Mouse (Mus musculus): Measurements from ENCODE around the gene Ccdc114. TPM values are rescaled to one million over a fixed set of nuclear protein-coding genes. Genes with fewer than 3 reads are reported as not detected.

Ccdc114 gene
- polyA plus RNA-seq, 1 experiment from 2014 or later, result 2.7 TPM

GRCm38 (mm10) chr7:45986893-45987292 lies 63.0 kb downstream of the Ccdc114 start:
- ATAC-seq, result no peak
- Histone ChIP-seq H3K27ac (ENCODE audit: low read depth, low read length) (no peak overlapping the region), H3K4me1 (ENCODE audit: control insufficient read depth, insufficient read depth, low read length) (no peaks in the 10 kb centered on the region), H3K9ac (ENCODE audit: low read length) (no peak overlapping the region), H3K27me3 (replicated peaks; ENCODE audit: control insufficient read depth, insufficient read depth, low read length) (no peaks in the 10 kb centered on the region), H3K4me3 (ENCODE audit: low read depth, low read length) (no peak overlapping the region), H3K9me3 (replicated peaks; ENCODE audit: control insufficient read depth, low read length) (no peaks in the 10 kb centered on the region), H3K36me3 (ENCODE audit: control insufficient read depth, insufficient read depth, low read length) (no peaks in the 10 kb centered on the region), H3K4me2 (ENCODE audit: low read length) (no peak overlapping the region)
- WGBS, result 86% methylated on average over 4 of the region's 6 CpGs
- no peak for DNase-seq (ENCODE audit: low spot score)

GRCm38 (mm10) chr7:45988344-45988743 lies 64.5 kb downstream of the Ccdc114 start:
- Histone ChIP-seq H3K4me3 (ENCODE audit: low read depth, low read length) (no peak overlapping the region), H3K27ac (ENCODE audit: low read depth, low read length) (no peak overlapping the region), H3K9me3 (replicated peaks; ENCODE audit: control insufficient read depth, low read length) (no peaks in the 10 kb centered on the region), H3K4me2 (ENCODE audit: low read length) (no peak overlapping the region), H3K36me3 (ENCODE audit: control insufficient read depth, insufficient read depth, low read length) (no peaks in the 10 kb centered on the region), H3K4me1 (ENCODE audit: control insufficient read depth, insufficient read depth, low read length) (no peaks in the 10 kb centered on the region), H3K27me3 (replicated peaks; ENCODE audit: control insufficient read depth, insufficient read depth, low read length) (no peaks in the 10 kb centered on the region), H3K9ac (ENCODE audit: low read length) (no peak overlapping the region)
- ATAC-seq, result no peak
- no peak for DNase-seq (ENCODE audit: low spot score)
- WGBS, result 91% methylated on average over 1 of the region's 1 CpGs

- Histone ChIP-seq H3K4me3 (ENCODE audit: low read depth, low read length) (no peak overlapping the region), H3K9ac (ENCODE audit: low read length) (no peak overlapping the region), H3K27ac (ENCODE audit: low read depth, low read length) (no peak overlapping the region), H3K27me3 (replicated peaks; ENCODE audit: control insufficient read depth, insufficient read depth, low read length) (no peaks in the 10 kb centered on the region), H3K36me3 (ENCODE audit: control insufficient read depth, insufficient read depth, low read length) (no peaks in the 10 kb centered on the region), H3K4me1 (ENCODE audit: control insufficient read depth, insufficient read depth, low read length) (no peaks in the 10 kb centered on the region), H3K4me2 (ENCODE audit: low read length) (no peak overlapping the region), H3K9me3 (replicated peaks; ENCODE audit: control insufficient read depth, low read length) (no peaks in the 10 kb centered on the region)
- DNase-seq (ENCODE audit: low spot score) (no peak), ATAC-seq (no peak)
- 93% methylated on average over 8 of the region's 8 CpGs for WGBS
These were observed 68.6 kb downstream of the Ccdc114 start for GRCm38 (mm10) chr7:45992470-45992869.

Other genes with a start within 250 kb of the Ccdc114 start
- gene Ntn5, start 240.1 kb upstream of the Ccdc114 start, polyA plus RNA-seq (2014; fragmentation: Nextera tagmentation; extraction: Ambion mirVana), result 0.28 and 0.41 TPM in 2 replicates
- gene Sec1, start 229.7 kb upstream of the Ccdc114 start, polyA plus RNA-seq (2014; fragmentation: Nextera tagmentation; extraction: Ambion mirVana), result 0.06 and 0.38 TPM in 2 replicates
- 22.5 and 22.8 TPM in 2 replicates for gene Car11, start 224.2 kb upstream of the Ccdc114 start, polyA plus RNA-seq (2014; fragmentation: Nextera tagmentation; extraction: Ambion mirVana)
- 3.6 and 3.7 TPM in 2 replicates for gene Dbp, start 219.0 kb upstream of the Ccdc114 start, polyA plus RNA-seq (2014; fragmentation: Nextera tagmentation; extraction: Ambion mirVana)
- gene Rpl18, start 208.6 kb upstream of the Ccdc114 start, polyA plus RNA-seq (2014; fragmentation: Nextera tagmentation; extraction: Ambion mirVana), result 727 and 966 TPM in 2 replicates
- gene Sphk2, start 206.1 kb upstream of the Ccdc114 start, polyA plus RNA-seq (2014; fragmentation: Nextera tagmentation; extraction: Ambion mirVana), result 16.3 and 19.7 TPM in 2 replicates
- gene Fam83e, start 202.9 kb upstream of the Ccdc114 start, polyA plus RNA-seq (2014; fragmentation: Nextera tagmentation; extraction: Ambion mirVana), result 0.11 and 0.15 TPM in 2 replicates
- not detected in 2 replicates for gene Spaca4, start 198.3 kb upstream of the Ccdc114 start, polyA plus RNA-seq (2014; fragmentation: Nextera tagmentation; extraction: Ambion mirVana)
- 11.8 and 18.4 TPM in 2 replicates for gene Lmtk3, start 140.3 kb upstream of the Ccdc114 start, polyA plus RNA-seq (2014; fragmentation: Nextera tagmentation; extraction: Ambion mirVana)
- 4.0 and 5.4 TPM in 2 replicates for gene Sult2b1, start 139.4 kb upstream of the Ccdc114 start, polyA plus RNA-seq (2014; fragmentation: Nextera tagmentation; extraction: Ambion mirVana)
- 286 TPM in 2 replicates for gene Cyth2, start 109.5 kb upstream of the Ccdc114 start, polyA plus RNA-seq (2014; fragmentation: Nextera tagmentation; extraction: Ambion mirVana)
- gene Kcnj14, start 99.3 kb upstream of the Ccdc114 start, polyA plus RNA-seq (2014; fragmentation: Nextera tagmentation; extraction: Ambion mirVana), result 0.41 and 0.78 TPM in 2 replicates
- gene Grwd1, start 93.1 kb upstream of the Ccdc114 start, polyA plus RNA-seq (2014; fragmentation: Nextera tagmentation; extraction: Ambion mirVana), result 45.2 and 46.7 TPM in 2 replicates
- gene Kdelr1, start 51.3 kb upstream of the Ccdc114 start, polyA plus RNA-seq (2014; fragmentation: Nextera tagmentation; extraction: Ambion mirVana), result 104 and 111 TPM in 2 replicates
- 0.52 and 0.77 TPM in 2 replicates for gene Grin2d, start 45.7 kb upstream of the Ccdc114 start, polyA plus RNA-seq (2014; fragmentation: Nextera tagmentation; extraction: Ambion mirVana)
- gene Syngr4, start 27.4 kb upstream of the Ccdc114 start, polyA plus RNA-seq (2014; fragmentation: Nextera tagmentation; extraction: Ambion mirVana), result 0.51 and 0.55 TPM in 2 replicates
- 5.1 and 6.2 TPM in 2 replicates for gene Tmem143, start 27.1 kb upstream of the Ccdc114 start, polyA plus RNA-seq (2014; fragmentation: Nextera tagmentation; extraction: Ambion mirVana)
- 27.9 and 32.8 TPM in 2 replicates for gene Emp3, start 2.7 kb upstream of the Ccdc114 start, polyA plus RNA-seq (2014; fragmentation: Nextera tagmentation; extraction: Ambion mirVana)
- gene Abcc6, start 106.2 kb downstream of the Ccdc114 start, polyA plus RNA-seq (2014; fragmentation: Nextera tagmentation; extraction: Ambion mirVana), result 0.30 and 0.33 TPM in 2 replicates
- gene Nomo1, start 109.6 kb downstream of the Ccdc114 start, polyA plus RNA-seq (2014; fragmentation: Nextera tagmentation; extraction: Ambion mirVana), result 19.6 and 25.9 TPM in 2 replicates
- gene Kcnj11, start 176.7 kb downstream of the Ccdc114 start, polyA plus RNA-seq (2014; fragmentation: Nextera tagmentation; extraction: Ambion mirVana), result 2.7 and 3.0 TPM in 2 replicates